Mouse (Mus musculus) heart, adult 11 months (tissue): ENCODE data around the gene Abcc9.

Experiments
- DNase-seq: peaks from one replicate; pipeline ENCODE4 v3.0.0; 2022

Gene Abcc9

GRCm38 (mm10) chr6:142543648-142544047, 158.5 kb downstream of the Abcc9 start:
- DNase-seq = peak; percentile 79

GRCm38 (mm10) chr6:142542800-142543175, 159.3 kb downstream of the Abcc9 start:
- peak; percentile 64 for DNase-seq

DNA sequence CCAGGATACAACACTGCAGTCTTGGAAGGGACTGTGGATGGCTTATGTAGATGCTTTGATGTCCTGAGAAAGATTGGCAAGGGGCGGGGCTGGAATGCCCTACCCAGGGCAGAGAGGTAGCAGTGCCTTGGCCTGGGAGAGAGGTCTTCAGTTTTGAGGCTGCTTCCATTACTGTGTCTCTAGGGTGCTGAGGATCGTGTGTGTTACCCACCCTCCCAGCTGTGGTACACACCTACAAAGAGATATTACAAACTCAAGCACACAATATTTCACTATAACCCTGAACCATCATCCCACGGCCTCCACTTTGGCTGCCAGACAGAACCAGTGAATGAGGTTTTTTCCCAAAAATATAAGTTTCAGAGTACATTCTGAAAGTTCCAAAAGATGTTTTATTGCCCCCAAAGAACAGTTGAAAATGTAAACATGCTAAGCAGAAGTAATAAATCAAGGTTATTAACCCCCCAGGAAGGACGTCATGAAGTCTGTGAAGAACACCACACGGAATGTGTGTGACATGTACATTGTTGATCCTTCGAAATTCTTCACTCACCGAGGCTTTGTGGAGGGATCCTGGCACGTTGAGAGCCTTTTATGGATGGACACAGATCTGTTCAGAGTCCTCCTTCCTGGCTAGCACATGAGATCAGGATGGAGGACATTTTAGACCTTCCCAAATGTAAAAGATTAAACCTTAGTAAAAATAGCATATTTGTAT, 159.9 kb downstream of the Abcc9 start:
- peak; percentile 74 for DNase-seq

GRCm38 (mm10) chr6:142540561-142541160, 161.5 kb downstream of the Abcc9 start:
- peak; percentile 70 for DNase-seq

DNA sequence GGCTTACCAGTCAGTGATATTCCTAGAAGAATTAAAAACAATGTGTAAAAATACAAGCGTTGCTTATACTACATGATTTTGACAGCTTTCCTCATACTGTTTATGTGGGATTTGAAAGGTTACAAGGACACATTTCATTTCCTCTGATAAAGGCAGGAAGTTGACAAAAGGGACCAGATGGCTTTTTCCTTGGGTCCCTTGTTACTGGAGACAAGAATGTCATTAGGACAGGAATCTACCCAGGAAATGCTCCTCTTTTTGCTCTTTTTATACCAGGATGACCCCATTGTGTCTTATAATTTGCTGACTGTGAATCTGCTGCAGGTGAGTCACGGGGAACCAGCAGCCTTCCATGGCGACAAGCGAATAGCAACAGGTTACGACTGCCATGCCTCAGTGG, 162.0 kb downstream of the Abcc9 start:
- DNase-seq = peak; percentile 61

- peak; percentile 98 for DNase-seq
These were observed 163.6 kb downstream of the Abcc9 start for GRCm38 (mm10) chr6:142538503-142538902.
